Mouse (Mus musculus): ENCODE data around the gene Pacsin3.

DNA sequence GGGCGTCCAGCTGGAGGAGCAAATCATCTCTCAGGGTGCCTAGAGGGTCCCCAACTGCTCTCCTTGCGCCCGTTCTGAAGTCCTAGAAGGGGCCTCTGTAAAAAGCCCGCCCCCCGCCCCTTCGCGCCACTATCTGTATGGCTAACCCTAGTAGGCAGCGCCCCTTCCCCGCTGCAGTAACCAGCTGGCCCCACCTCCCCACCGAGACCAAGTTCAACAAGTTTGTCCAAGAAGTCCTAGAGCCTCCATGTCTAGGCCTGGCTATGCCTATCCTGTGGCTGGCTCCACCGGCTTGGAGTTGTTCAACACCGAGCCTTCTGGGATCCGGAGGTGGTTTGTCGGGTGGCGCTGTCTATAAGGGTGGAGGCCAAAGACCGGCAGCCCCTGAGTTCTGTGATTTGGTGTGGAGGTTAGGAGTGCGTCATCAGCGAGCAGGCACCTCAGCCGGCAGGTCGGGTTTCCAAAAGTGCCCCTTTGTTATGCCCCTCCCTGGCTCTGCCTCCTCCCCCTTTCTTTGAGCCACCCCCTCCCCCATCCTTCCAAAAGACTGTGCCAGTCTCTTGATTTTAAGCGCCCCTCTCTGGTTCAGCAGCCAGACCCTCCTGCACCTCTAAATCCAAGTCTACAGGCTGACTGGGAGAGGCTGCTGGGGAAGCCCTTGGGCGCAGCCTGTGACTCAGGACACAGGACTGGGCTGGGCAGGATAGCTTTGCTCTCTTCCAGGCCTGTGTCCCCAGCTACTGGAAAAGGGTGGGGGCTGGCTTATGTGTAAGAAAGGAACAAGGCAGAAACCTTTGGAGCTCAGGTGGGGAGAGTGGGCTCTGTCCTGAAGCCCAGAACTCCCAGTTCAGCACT is 1.6 kb downstream of the Pacsin3 start:
- TF ChIP-seq POLR2A (IDR thresholded peaks at IDR 0.05; ENCODE audit: insufficient read depth, low read length) (no peak), CTCF (IDR thresholded peaks at IDR 0.05; ENCODE audit: low read depth, low read length) (no peak), EP300 (IDR thresholded peaks at IDR 0.05; ENCODE audit: insufficient read depth, low read depth, low read length) (no peak)

Data from ES-Bruce4 (cell line).